Mouse (Mus musculus) bone marrow, adult 2 months (tissue): ENCODE measurements at regions not wholly inside any gene's neighbourhood (a gene's known extent, or its start where the extent isn't known, plus 50 kb on each side); places are given as distances from the start of the nearest gene placed in this dataset.

Source experiments
- CTCF ChIP-seq: fragments of 200-500 bp; IDR thresholded peaks from 2 replicates; pipeline ENCODE4 v1.5.1; 2011; ENCODE audit warnings: low read length, control low read depth; ENCODE audit not compliant: control insufficient read depth, insufficient read depth
- POLR2A ChIP-seq: fragments of 200-500 bp; IDR thresholded peaks from 2 replicates; pipeline ENCODE4 v1.6.1; 2011; ENCODE audit warnings: low read depth, mild to moderate bottlenecking, control low read depth, low read length, borderline replicate concordance; ENCODE audit not compliant: control insufficient read depth

GRCm38 (mm10) chr9:33954319-33954718 lies 531.4 kb upstream of the Kirrel3 start:
- TF ChIP-seq POLR2A (no peak), CTCF (no peak)
